Mouse (Mus musculus) liver, embryonic 15.5 days (tissue): ENCODE results near the gene Tram2. TPM values are rescaled to one million over a fixed set of nuclear protein-coding genes. Genes with fewer than 3 reads are reported as not detected.

Experiments
- ATAC-seq: fragments of 200-750 bp; cut with Nextera tagmentation; 2 replicates; pipeline ENCODE4 v1.8.0; 2017; ENCODE audit warnings: moderate number of reproducible peaks, mild to moderate bottlenecking, moderate library complexity; ENCODE audit not compliant: insufficient read depth
- H3K27ac ChIP-seq: fragments of 300-500 bp; sonication (generic); replicated peaks from 2 replicates; pipeline ENCODE4 v1.5.1; 2015; ENCODE audit warnings: mild to moderate bottlenecking, inconsistent platforms
- H3K27me3 ChIP-seq: fragments of 300-500 bp; sonication (generic); 2 replicates; pipeline ENCODE4 v1.6.1; 2015; ENCODE audit warnings: mild to moderate bottlenecking, inconsistent platforms
- H3K36me3 ChIP-seq: fragments of 300-500 bp; sonication (generic); replicated peaks from 2 replicates; pipeline ENCODE4 v1.6.1; 2015; ENCODE audit warnings: moderate library complexity, mild to moderate bottlenecking, inconsistent platforms
- H3K4me1 ChIP-seq: fragments of 300-500 bp; sonication (generic); replicated peaks from 2 replicates; pipeline ENCODE4 v1.6.1; 2015; ENCODE audit warnings: inconsistent platforms
- H3K4me2 ChIP-seq: fragments of 300-500 bp; sonication (generic); 2 replicates; pipeline ENCODE4 v1.6.1; 2015; ENCODE audit warnings: moderate library complexity, mild to moderate bottlenecking, inconsistent platforms
- H3K4me3 ChIP-seq: fragments of 300-500 bp; sonication (generic); replicated peaks from 2 replicates; pipeline ENCODE4 v1.5.1; 2015; ENCODE audit warnings: mild to moderate bottlenecking, inconsistent platforms
- H3K9ac ChIP-seq: fragments of 300-500 bp; sonication (generic); 2 replicates; pipeline ENCODE4 v1.6.1; 2015; ENCODE audit warnings: moderate library complexity, mild to moderate bottlenecking, inconsistent platforms
- H3K9me3 ChIP-seq: fragments of 300-500 bp; sonication (generic); replicated peaks from 2 replicates; pipeline ENCODE4 v1.6.1; 2016; ENCODE audit warnings: inconsistent platforms
- WGBS: fragments of 180-500 bp; shearing (Covaris S2); methylation state at CpG from one replicate; pipeline ENCODE4 v1.1.7; 2015; ENCODE audit warnings: mixed read lengths; ENCODE audit not compliant: insufficient replicate concordance; 5-methylcytosine and 5-hydroxymethylcytosine counted together
- polyA plus RNA-seq: library from polyadenylated mRNA; unstranded; fragments of >200 nt; fragmentation: Nextera tagmentation; extraction: Ambion mirVana; gene quantifications from 2 replicates; pipeline ENCODE4 v1.2.1, GENCODE M21; 2015

Gene Tram2
- polyA plus RNA-seq, 1 experiment from 2014 or later: 1.6 TPM

DNA sequence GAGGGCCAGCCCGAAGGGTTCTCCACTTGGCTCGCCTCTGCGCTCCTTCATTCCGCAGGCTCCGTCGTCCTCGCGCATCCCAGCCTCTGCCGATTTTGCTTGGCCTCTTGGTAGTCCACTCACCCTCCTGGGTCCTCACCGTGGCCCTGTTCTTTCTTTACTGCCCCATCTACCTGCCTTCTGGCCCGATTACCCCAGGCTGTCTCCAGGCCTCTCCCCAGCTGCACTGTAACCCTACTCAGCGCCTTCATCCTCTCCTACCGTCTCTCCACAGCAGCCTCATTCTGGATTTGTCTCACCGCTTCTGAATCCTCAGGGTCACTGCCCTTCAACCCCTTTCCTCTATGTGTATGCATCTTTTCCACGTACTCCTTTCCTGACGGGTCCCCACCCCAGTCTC is 127.2 kb downstream of the Tram2 start:
- Histone ChIP-seq H3K4me3 (peak overlapping the region; percentile 59), H3K4me1 (peaks cover 14% of the 10 kb centered on the region), H3K9ac (no peak overlapping the region), H3K27me3 (no peaks in the 10 kb centered on the region), H3K4me2 (peak overlapping the region; percentile 78), H3K9me3 (no peaks in the 10 kb centered on the region), H3K27ac (no peak overlapping the region), H3K36me3 (no peaks in the 10 kb centered on the region)
- peak; percentile 23 for ATAC-seq
- 13% methylated on average over 16 of the region's 16 CpGs for WGBS

- H3K4me2 ChIP-seq: peak within 1 kb of the TSS; percentile 78
- no peak within 1 kb of the TSS for H3K9ac ChIP-seq
- no peaks in the 10 kb centered on the region for H3K9me3 ChIP-seq
- H3K27ac ChIP-seq: 0 out of 2 replicates have a peak within 1 kb of the TSS, but pooled peaks have one; percentile 19
- peaks cover 14% of the 10 kb centered on the region for H3K4me1 ChIP-seq
- 2% methylated on average over 23 of the region's 23 CpGs for WGBS
- H3K36me3 ChIP-seq: no peaks in the 10 kb centered on the region
- peak within 1 kb of the TSS; percentile 59 for H3K4me3 ChIP-seq
- H3K27me3 ChIP-seq: no peaks in the 10 kb centered on the region
- peak; percentile 91 for ATAC-seq
Measured at GRCm38 (mm10) chr1:20951300-20951763, 127.7 kb downstream of the Tram2 start, which contains the start of gene Efhc1. Gene Efhc1 (plus strand): TSS chr1:20951626.

Other genes starting within 250 kb of the Tram2 start
- 0.25 and 0.33 TPM in 2 replicates for gene Paqr8, start 188.6 kb downstream of the Tram2 start, polyA plus RNA-seq
- gene Efhc1, start 127.6 kb downstream of the Tram2 start, polyA plus RNA-seq: 0.20 and 0.25 TPM in 2 replicates
- 3.2 and 3.6 TPM in 2 replicates for gene Tmem14a, start 139.3 kb upstream of the Tram2 start, polyA plus RNA-seq
- 102 and 115 TPM in 2 replicates for gene Gsta3, start 161.4 kb upstream of the Tram2 start, polyA plus RNA-seq